In genomic region chr6:17923894-17924505, GRCm38 (mm10) we compare ENCODE assay signal across 22 mouse cellular contexts.
DNase-seq lines count a peak whose midpoint lies in the region; ATAC-seq and TF ChIP-seq lines count a peak whose summit lies in the region.
"Had no signal": no experiment of that assay in that cellular context is flagged by ENCODE, and none has a peak within 500 bp of the region (broad histone marks: within the 10 kb centered on the region; RNA-seq: fewer than 3 reads in every experiment).

No protein-coding gene starts in this region.

- H3K79me2 ChIP-seq in myocyte (ENCODE audit: control insufficient read depth, insufficient read depth) = no peaks in the 10 kb centered on the region

- no peak overlapping the region for H3K4me2 ChIP-seq in heart, embryonic 15.5 days
- no peak overlapping the region for H3K4me2 ChIP-seq in lung, embryonic 15.5 days
- H3K4me2 ChIP-seq in myocyte (ENCODE audit: low read depth) = peak overlapping the region; percentile 30
- H3K4me2 ChIP-seq: embryonic facial prominence, embryonic 15.5 days; liver, embryonic 15.5 days; midbrain, embryonic 15.5 days; neural tube, embryonic 13.5 days had no signal

- 75% methylated on average over 10 of the region's 10 CpGs for WGBS in heart, embryonic 15.5 days
- WGBS in lung, embryonic 15.5 days = 69% methylated on average over 10 of the region's 10 CpGs

- no peak for DNase-seq in heart, postnatal 4 days
- DNase-seq in lung, postnatal 10 days = no peak
- peak; percentile 60 for DNase-seq in NIH3T3 (ENCODE audit: low read depth)
- DNase-seq: adrenal gland, adult 8-10 months; cerebellum, postnatal 25 days; gastrocnemius, postnatal 36 days; kidney, postnatal 25 days; liver; lung, postnatal 14 days; thymus, postnatal 25 days had no signal

- H3K4me3 ChIP-seq in heart, embryonic 15.5 days = no peak overlapping the region
- H3K4me3 ChIP-seq in lung, embryonic 15.5 days = no peak overlapping the region
- H3K4me3 ChIP-seq in myocyte = no peak overlapping the region
- H3K4me3 ChIP-seq: embryonic facial prominence, embryonic 15.5 days; liver, embryonic 15.5 days; midbrain, embryonic 15.5 days; neural tube, embryonic 13.5 days had no signal

- H3ac ChIP-seq in myocyte (ENCODE audit: control insufficient read depth, insufficient read length) = no peak overlapping the region

- no peak for ATAC-seq in heart, embryonic 15.5 days (replicated peaks; ENCODE audit: insufficient number of reproducible peaks, insufficient read depth, low FRiP score, low read depth)
- no peak for ATAC-seq in lung, embryonic 15.5 days (ENCODE audit: borderline replicate concordance, extremely low read depth, low FRiP score, low TSS enrichment)
- ATAC-seq in megakaryocyte-erythroid progenitor cell, adult 5-6 weeks (replicated peaks; ENCODE audit: low FRiP score, low TSS enrichment, poor library complexity, severe bottlenecking) = no peak
- ATAC-seq: forebrain, embryonic 16.5 days; hindbrain, postnatal 0 days; intestine, embryonic 16.5 days; midbrain, embryonic 15.5 days had no signal

- no peaks in the 10 kb centered on the region for H3K9me3 ChIP-seq in heart, embryonic 15.5 days (replicated peaks)
- H3K9me3 ChIP-seq in lung, embryonic 15.5 days = no peaks in the 10 kb centered on the region
- H3K9me3 ChIP-seq: embryonic facial prominence, embryonic 15.5 days; liver, embryonic 15.5 days; megakaryocyte, embryonic 14.5 days; midbrain, embryonic 15.5 days; neural tube, embryonic 13.5 days had no signal

- H3K27me3 ChIP-seq in heart, embryonic 15.5 days = no peaks in the 10 kb centered on the region
- H3K27me3 ChIP-seq in lung, embryonic 15.5 days = no peaks in the 10 kb centered on the region
- H3K27me3 ChIP-seq in myocyte (ENCODE audit: control insufficient read depth, insufficient read depth, insufficient read length) = no peaks in the 10 kb centered on the region
- H3K27me3 ChIP-seq: embryonic facial prominence, embryonic 15.5 days; liver, embryonic 15.5 days; megakaryocyte, embryonic 14.5 days; midbrain, embryonic 15.5 days; neural tube, embryonic 13.5 days had no signal

- H3K36me3 ChIP-seq in heart, embryonic 15.5 days = no peaks in the 10 kb centered on the region; the same call in 1 of the 2 replicates
- H3K36me3 ChIP-seq in lung, embryonic 15.5 days = 0 out of 2 replicates have a peak, but pooled peaks cover 5% of the 10 kb centered on the region
- H3K36me3 ChIP-seq in myocyte (ENCODE audit: control insufficient read depth, insufficient read depth) = no peaks in the 10 kb centered on the region
- H3K36me3 ChIP-seq: embryonic facial prominence, embryonic 15.5 days; liver, embryonic 15.5 days had no signal

- 0 out of 2 replicates have a peak overlapping the region, but pooled peaks have one; percentile 18 for H3K27ac ChIP-seq in heart, embryonic 15.5 days
- H3K27ac ChIP-seq in lung, embryonic 15.5 days = peak overlapping the region; percentile 64
- H3K27ac ChIP-seq: embryonic facial prominence, embryonic 15.5 days; hindbrain, postnatal 0 days; liver, embryonic 15.5 days; midbrain, embryonic 15.5 days; neural tube, embryonic 13.5 days had no signal

- H3K4me1 ChIP-seq in heart, embryonic 15.5 days (replicated peaks) = peaks cover 6% of the 10 kb centered on the region; the same call in 1 of the 2 replicates
- peaks cover 33% of the 10 kb centered on the region for H3K4me1 ChIP-seq in lung, embryonic 15.5 days
- H3K4me1 ChIP-seq: liver, embryonic 15.5 days; midbrain, embryonic 15.5 days; neural tube, embryonic 13.5 days had no signal

- H3K9ac ChIP-seq in heart, embryonic 15.5 days = no peak overlapping the region
- H3K9ac ChIP-seq in lung, embryonic 15.5 days = no peak overlapping the region
- H3K9ac ChIP-seq: embryonic facial prominence, embryonic 15.5 days; liver, embryonic 15.5 days; midbrain, embryonic 15.5 days; neural tube, embryonic 13.5 days had no signal

- TF ChIP-seq POLR2A in myocyte (IDR thresholded peaks at IDR 0.05; ENCODE audit: insufficient read length, low read depth) = no peak

TF ChIP-seq in myocyte, 11 proteins besides CTCF, POLR2A, EP300 and RAD21:
- TF ChIP-seq E2F4 (IDR thresholded peaks at IDR 0.05; ENCODE audit: insufficient read depth) (no peak), POLR2AphosphoS2 (IDR thresholded peaks at IDR 0.05; ENCODE audit: insufficient read length, low read depth) (no peak), TCF3 (IDR thresholded peaks at IDR 0.05; ENCODE audit: insufficient read length, low read depth) (no peak), MAX (IDR thresholded peaks at IDR 0.05; ENCODE audit: low read depth) (no peak), TCF12 (IDR thresholded peaks at IDR 0.05; ENCODE audit: insufficient read depth, poor library complexity, severe bottlenecking) (no peak), USF1 (IDR thresholded peaks at IDR 0.05; ENCODE audit: low read depth) (no peak)
TF ChIP-seq in myocyte: peak in this region for 0.
